Mouse (Mus musculus) forebrain, embryonic 14.5 days (tissue): ENCODE results near the gene Srsf1. TPM values are rescaled to one million over a fixed set of nuclear protein-coding genes. Genes with fewer than 3 reads are reported as not detected.

Experiments
- ATAC-seq: fragments of 200-750 bp; cut with Nextera tagmentation; 2 replicates; pipeline ENCODE4 v1.8.0; 2017; ENCODE audit warnings: mild to moderate bottlenecking, moderate library complexity
- DNase-seq: peaks from one replicate; pipeline ENCODE4 v3.0.0-alpha.2; 2015; ENCODE audit warnings: low spot score
- H3K27ac ChIP-seq: fragments of 300-500 bp; sonication (generic); 2 replicates; pipeline ENCODE4 v1.5.1; 2014; ENCODE audit warnings: low read depth, mild to moderate bottlenecking, control low read depth, low read length, moderate library complexity
- H3K27me3 ChIP-seq: fragments of 300-500 bp; sonication (generic); replicated peaks from 2 replicates; pipeline ENCODE4 v1.6.1; 2014; ENCODE audit warnings: low read length, control low read depth, mixed read lengths; ENCODE audit not compliant: control insufficient read depth, insufficient read depth
- H3K36me3 ChIP-seq: fragments of 300-500 bp; sonication (generic); 2 replicates; pipeline ENCODE4 v1.6.1; 2014; ENCODE audit warnings: low read length, control low read depth; ENCODE audit not compliant: control insufficient read depth, insufficient read depth
- H3K4me1 ChIP-seq: fragments of 300-500 bp; sonication (generic); 2 replicates; pipeline ENCODE4 v1.6.1; 2014; ENCODE audit warnings: antibody characterized with exemption, low read length, control low read depth; ENCODE audit not compliant: control insufficient read depth, insufficient read depth
- H3K4me2 ChIP-seq: fragments of 300-500 bp; sonication (generic); 2 replicates; pipeline ENCODE4 v1.6.1; 2014; ENCODE audit warnings: mild to moderate bottlenecking, control low read depth, low read length
- H3K4me3 ChIP-seq: fragments of 300-500 bp; sonication (generic); 2 replicates; pipeline ENCODE4 v1.5.1; 2014; ENCODE audit warnings: low read depth, low read length, control low read depth
- H3K9ac ChIP-seq: fragments of 300-500 bp; sonication (generic); 2 replicates; pipeline ENCODE4 v1.6.1; 2014; ENCODE audit warnings: mild to moderate bottlenecking, low read length, control low read depth, moderate library complexity
- H3K9me3 ChIP-seq: fragments of 300-500 bp; sonication (generic); replicated peaks from 2 replicates; pipeline ENCODE4 v1.6.1; 2016; ENCODE audit warnings: low read length, control low read depth, mixed read lengths; ENCODE audit not compliant: control insufficient read depth
- WGBS: fragments of 180-500 bp; shearing (Covaris S2); extraction: QIAGEN DNeasy Blood & Tissue Kit; methylation state at CpG from one replicate; pipeline ENCODE4 v1.1.7; 2014; 5-methylcytosine and 5-hydroxymethylcytosine counted together
- polyA plus RNA-seq: library from polyadenylated mRNA; unstranded; fragments of >200 nt; fragmentation: Nextera tagmentation; extraction: Ambion mirVana; gene quantifications from 2 replicates; pipeline ENCODE4 v1.2.1, GENCODE M21; 2014

Gene Srsf1
- polyA plus RNA-seq, 1 experiment from 2014 or later, result 340 TPM

DNA sequence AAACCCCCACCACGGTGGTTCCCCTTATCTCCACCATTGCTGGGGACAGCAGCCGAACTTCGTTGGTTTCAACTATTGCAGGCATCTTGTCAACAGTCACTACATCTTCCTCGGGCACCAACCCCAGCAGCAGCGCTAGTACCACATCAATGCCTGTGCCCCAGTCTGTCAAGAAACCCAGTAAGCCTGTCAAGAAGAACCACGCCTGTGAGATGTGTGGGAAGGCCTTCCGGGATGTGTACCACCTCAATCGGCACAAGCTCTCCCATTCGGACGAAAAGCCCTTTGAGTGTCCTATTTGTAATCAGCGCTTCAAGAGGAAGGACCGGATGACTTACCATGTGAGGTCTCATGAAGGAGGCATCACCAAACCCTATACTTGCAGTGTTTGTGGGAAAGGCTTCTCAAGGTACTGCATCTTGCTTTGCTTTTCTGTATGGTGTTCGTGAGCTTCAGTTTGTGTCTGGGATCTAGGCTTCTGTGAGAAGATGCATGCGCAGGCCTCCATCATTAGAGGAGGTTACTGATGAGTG, 26.2 kb downstream of the Srsf1 start:
- ATAC-seq (no peak), DNase-seq (no peak)
- H3K4me3 ChIP-seq, result no peak overlapping the region
- 84% methylated on average over 14 of the region's 14 CpGs for WGBS
- H3K4me2 ChIP-seq, result no peak overlapping the region
- H3K27me3 ChIP-seq, result no peaks in the 10 kb centered on the region
- H3K27ac ChIP-seq, result no peak overlapping the region
- peaks cover 52% of the 10 kb centered on the region for H3K36me3 ChIP-seq
- peaks cover 27% of the 10 kb centered on the region for H3K4me1 ChIP-seq
- H3K9ac ChIP-seq, result no peak overlapping the region
- H3K9me3 ChIP-seq, result no peaks in the 10 kb centered on the region

DNA sequence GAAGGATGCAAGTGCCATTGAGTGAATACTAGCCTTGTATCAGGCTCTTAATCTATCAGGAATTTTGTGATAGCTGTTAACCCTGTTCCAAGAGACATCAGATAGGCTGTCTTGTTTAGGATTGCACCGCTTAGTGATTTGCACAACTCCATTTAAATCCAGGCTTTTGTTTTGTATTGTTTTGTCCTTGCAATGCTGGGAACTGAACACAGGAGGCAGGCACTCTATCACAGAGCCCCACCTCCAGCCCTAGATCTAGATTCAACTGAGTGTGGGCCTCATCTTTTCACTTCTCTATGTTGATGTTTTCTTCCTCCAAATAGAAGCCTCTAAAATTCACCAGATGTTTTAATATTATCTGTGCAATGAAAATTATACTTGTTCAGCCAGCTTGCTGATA, 28.5 kb downstream of the Srsf1 start:
- peaks cover 18% of the 10 kb centered on the region for H3K4me1 ChIP-seq
- H3K4me2 ChIP-seq, result no peak overlapping the region
- no peak overlapping the region for H3K9ac ChIP-seq
- 10% methylated on average over 1 of the region's 1 CpGs for WGBS
- no peaks in the 10 kb centered on the region for H3K9me3 ChIP-seq
- ATAC-seq, result no peak
- no peak for DNase-seq
- H3K27me3 ChIP-seq, result no peaks in the 10 kb centered on the region
- peaks cover 75% of the 10 kb centered on the region for H3K36me3 ChIP-seq
- H3K4me3 ChIP-seq, result no peak overlapping the region
- no peak overlapping the region for H3K27ac ChIP-seq

DNA sequence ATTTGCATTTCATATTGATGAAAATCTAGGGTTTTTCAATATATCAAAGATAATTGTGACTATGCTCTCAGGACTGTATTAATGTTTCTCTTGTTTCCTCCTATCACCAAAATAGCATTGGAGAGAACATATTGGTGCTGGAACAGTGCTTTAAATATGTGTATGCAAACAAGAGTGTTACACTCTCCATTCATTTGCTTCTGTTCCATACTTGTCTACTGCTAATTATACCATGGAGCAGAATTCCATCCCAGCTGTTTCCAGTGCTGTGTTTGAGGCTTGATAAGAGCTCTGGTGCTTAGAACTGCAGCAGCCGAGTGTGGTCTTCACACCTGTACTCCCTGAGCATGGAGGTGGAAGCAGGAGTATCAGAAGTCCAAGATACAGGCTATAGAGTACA, 29.2 kb downstream of the Srsf1 start:
- DNase-seq (no peak), ATAC-seq (no peak)
- Histone ChIP-seq H3K27me3 (no peaks in the 10 kb centered on the region), H3K4me3 (no peak overlapping the region), H3K4me2 (no peak overlapping the region), H3K27ac (no peak overlapping the region), H3K36me3 (peaks cover 82% of the 10 kb centered on the region), H3K9me3 (no peaks in the 10 kb centered on the region), H3K9ac (no peak overlapping the region), H3K4me1 (peaks cover 11% of the 10 kb centered on the region)
- WGBS, result 82% methylated on average over 1 of the region's 1 CpGs

DNA sequence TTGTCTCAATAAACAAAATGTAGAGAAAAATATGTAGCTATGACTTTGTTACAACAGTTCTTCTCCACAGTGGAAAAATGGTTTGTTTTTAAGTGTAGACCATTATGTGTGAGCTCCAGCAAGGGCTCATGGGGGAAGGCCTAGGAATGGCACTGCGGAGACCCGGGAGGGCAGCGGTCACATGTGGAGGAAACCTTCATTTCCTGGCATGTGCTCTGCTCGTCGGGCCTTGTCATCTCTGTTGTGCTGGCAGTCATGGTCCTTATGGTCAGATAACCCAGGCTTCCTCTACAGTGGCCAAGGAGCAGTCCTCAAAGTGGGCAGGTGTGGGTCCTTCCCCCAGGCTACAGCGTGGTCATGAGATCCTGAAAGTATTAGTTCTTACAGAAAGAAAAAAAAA, 36.5 kb downstream of the Srsf1 start:
- Histone ChIP-seq H3K27ac (no peak overlapping the region), H3K4me3 (no peak overlapping the region), H3K4me1 (peaks cover 4% of the 10 kb centered on the region; the same call in 1 of the 2 replicates), H3K36me3 (peaks cover 64% of the 10 kb centered on the region), H3K9me3 (no peaks in the 10 kb centered on the region), H3K27me3 (no peaks in the 10 kb centered on the region), H3K4me2 (no peak overlapping the region), H3K9ac (no peak overlapping the region)
- no peak for ATAC-seq
- no peak for DNase-seq
- WGBS, result 84% methylated on average over 6 of the region's 6 CpGs

DNA sequence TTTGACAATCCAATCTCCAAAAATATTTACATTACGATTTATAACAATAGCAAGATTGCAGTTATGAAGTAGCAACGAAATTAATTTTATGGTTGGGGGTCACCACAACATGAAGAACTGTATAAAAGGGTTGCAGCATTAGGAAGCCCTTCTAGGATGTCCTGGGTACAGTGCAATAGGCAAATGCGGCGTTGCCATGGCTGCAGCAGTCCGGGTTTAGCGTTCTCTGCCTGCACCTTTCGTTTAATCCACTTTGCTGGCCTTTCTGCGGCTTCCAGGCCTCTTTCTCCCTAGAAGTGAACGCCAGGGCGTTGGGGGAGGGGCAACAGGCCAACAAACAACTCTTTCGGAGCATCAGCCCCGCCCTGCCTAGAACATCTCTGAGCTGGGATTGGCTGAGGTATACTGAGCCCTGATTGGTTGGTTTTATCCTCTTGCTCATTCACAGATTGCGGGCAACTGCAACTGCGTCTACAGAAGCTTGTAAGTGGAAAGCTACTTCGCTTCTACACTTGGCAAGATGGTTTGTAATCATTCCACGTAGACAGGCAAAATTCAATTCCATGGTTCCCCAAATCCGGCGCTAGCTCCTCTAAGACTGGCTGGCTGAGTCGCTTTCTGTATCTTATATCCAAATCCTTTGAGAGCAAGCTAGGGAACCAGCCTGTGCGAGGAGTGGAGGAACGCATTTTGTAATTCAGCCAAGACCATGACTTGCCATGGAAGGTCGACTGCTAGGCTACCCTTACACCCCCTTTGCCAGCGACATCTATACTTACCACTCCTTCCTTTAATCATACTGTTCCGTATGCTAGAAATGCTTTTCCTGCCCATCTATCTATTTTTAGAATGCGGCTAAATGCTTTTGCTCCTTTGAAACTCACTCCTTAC, 39.8 kb downstream of the Srsf1 start:
- Histone ChIP-seq H3K4me2 (peak overlapping the region; percentile 61), H3K27me3 (no peaks in the 10 kb centered on the region), H3K4me1 (peaks cover 4% of the 10 kb centered on the region; the same call in 1 of the 2 replicates), H3K9ac (peak overlapping the region; percentile 51), H3K9me3 (no peaks in the 10 kb centered on the region), H3K4me3 (peak overlapping the region; percentile 19), H3K36me3 (peaks cover 31% of the 10 kb centered on the region), H3K27ac (peak overlapping the region; percentile 71)
- ATAC-seq (peak; percentile 99), DNase-seq (peak; percentile 98)
- 6% methylated on average over 25 of the region's 25 CpGs for WGBS

DNA sequence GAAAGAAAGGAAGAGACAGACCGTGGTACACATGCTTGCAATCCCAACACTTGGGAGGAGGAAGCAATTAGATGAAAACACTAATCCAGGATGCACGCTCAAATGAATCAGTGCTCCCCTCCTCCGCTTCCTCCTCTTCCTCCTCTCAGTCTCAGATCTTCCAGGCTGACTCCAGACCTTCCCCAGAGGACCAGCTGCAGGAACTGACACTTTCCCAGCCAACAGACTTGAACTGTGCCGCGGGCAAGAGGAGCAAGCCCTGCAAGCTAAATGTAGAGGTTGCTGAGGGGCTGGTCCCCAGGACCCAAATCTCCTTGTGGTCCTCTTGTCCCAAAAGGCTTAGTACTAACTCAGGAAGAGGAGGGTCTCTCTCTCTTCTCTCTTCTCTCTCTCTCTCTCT, 42.0 kb downstream of the Srsf1 start:
- Histone ChIP-seq H3K36me3 (peaks cover 11% of the 10 kb centered on the region), H3K9me3 (no peaks in the 10 kb centered on the region), H3K4me1 (peaks cover 4% of the 10 kb centered on the region; the same call in 1 of the 2 replicates), H3K4me3 (no peak overlapping the region), H3K27ac (no peak overlapping the region), H3K4me2 (no peak overlapping the region), H3K9ac (no peak overlapping the region), H3K27me3 (no peaks in the 10 kb centered on the region)
- 61% methylated on average over 5 of the region's 5 CpGs for WGBS
- no peak for DNase-seq
- no peak for ATAC-seq

DNA sequence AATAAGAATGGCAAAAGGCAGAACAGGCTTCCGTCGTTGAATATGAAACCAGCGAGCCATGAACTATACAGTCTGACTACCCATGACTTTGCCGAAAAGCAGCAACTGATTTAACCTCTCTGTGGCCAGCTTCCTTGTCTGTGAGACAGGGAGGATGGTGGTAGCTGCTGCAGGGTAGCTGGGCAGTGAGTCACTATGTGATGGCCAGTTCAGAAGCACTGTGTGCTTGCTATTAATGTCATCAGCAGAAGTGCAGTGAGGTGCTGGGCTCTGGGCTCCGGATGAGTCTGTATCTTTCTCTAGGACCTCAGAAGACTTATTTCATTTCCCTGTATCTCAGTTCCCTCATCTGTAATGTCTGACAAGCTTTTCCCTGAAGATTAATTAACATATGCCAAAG, 43.1 kb downstream of the Srsf1 start:
- WGBS, result 75% methylated on average over 5 of the region's 5 CpGs
- H3K36me3 ChIP-seq, result peaks cover 3% of the 10 kb centered on the region; the same call in 1 of the 2 replicates
- H3K4me1 ChIP-seq, result peaks cover 4% of the 10 kb centered on the region; the same call in 1 of the 2 replicates
- ATAC-seq (no peak), DNase-seq (no peak)
- H3K4me2 ChIP-seq, result no peak overlapping the region
- no peak overlapping the region for H3K27ac ChIP-seq
- no peak overlapping the region for H3K4me3 ChIP-seq
- H3K9me3 ChIP-seq, result no peaks in the 10 kb centered on the region
- no peak overlapping the region for H3K9ac ChIP-seq
- no peaks in the 10 kb centered on the region for H3K27me3 ChIP-seq

DNA sequence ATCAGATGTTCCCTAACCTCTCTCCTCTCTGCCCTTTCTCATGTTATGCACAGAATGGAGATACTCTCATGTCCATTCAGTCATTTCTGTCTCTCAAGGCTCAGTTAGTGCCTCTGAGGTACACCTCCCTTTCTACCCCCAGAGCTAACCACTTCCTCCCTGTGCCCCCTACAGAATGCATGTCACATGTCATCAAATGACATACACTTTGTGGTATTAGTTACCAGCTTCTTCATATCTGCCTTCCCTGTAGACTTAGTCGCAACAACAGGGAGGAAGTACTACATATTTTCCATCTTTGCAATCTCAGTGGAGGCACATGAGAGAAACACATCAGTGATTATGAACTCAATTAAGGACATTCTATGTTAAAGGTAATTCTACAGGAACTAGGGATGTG, 44.8 kb downstream of the Srsf1 start:
- Histone ChIP-seq H3K9me3 (no peaks in the 10 kb centered on the region), H3K4me3 (no peak overlapping the region), H3K36me3 (no peaks in the 10 kb centered on the region), H3K4me2 (no peak overlapping the region), H3K27ac (no peak overlapping the region), H3K4me1 (0 out of 2 replicates have a peak, but pooled peaks cover 4% of the 10 kb centered on the region), H3K27me3 (no peaks in the 10 kb centered on the region), H3K9ac (no peak overlapping the region)
- WGBS, result 93% methylated on average over 1 of the region's 1 CpGs
- no peak for DNase-seq
- no peak for ATAC-seq

DNA sequence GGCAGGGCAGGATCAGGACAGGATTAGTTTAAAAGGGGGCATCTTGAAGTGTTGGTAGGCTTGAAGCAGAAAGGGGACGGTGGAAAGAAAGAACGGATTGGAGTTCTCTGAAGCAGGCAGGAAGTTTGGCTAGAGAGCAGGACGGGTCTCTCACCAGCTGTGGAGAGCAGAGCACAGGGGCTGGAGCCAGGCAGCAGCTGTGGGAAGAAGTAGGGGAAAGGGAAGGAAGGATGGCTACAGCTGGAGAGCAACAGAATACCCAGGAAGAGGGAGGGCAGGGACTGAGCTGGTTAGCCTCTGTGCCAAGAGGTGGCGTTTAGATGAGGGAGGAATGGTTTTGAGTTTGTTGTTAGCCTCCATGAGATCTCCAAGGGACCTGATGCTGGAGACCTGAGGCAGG, 50.0 kb downstream of the Srsf1 start:
- Histone ChIP-seq H3K9ac (no peak overlapping the region), H3K9me3 (no peaks in the 10 kb centered on the region), H3K4me1 (peaks cover 18% of the 10 kb centered on the region), H3K4me2 (no peak overlapping the region), H3K4me3 (no peak overlapping the region), H3K27me3 (no peaks in the 10 kb centered on the region), H3K27ac (no peak overlapping the region), H3K36me3 (no peaks in the 10 kb centered on the region)
- DNase-seq (no peak), ATAC-seq (no peak)
- WGBS, result 34% methylated on average over 4 of the region's 4 CpGs
